Mouse (Mus musculus) testis, postnatal 10 days (tissue): ENCODE measurements around the gene Olfr1342.

Experiments
- DNase-seq: peaks from one replicate; pipeline ENCODE4 v3.0.0; 2021; ENCODE audit warnings: low spot score

The Olfr1342 gene

GRCm38 (mm10) chr4:118692412-118692973 lies at the start of gene Olfr1342:
Gene Olfr1342, minus strand, starts transcription at chr4:118692756.
- peak; percentile 24 for DNase-seq

- no peak for DNase-seq
Measured at GRCm38 (mm10) chr4:118741881-118742280, 49.3 kb upstream of the Olfr1342 start.

- no peak for DNase-seq
Measured at GRCm38 (mm10) chr4:118740988-118741698, 48.6 kb upstream of the Olfr1342 start.

- no peak for DNase-seq
Measured at GRCm38 (mm10) chr4:118739574-118739973, 47.0 kb upstream of the Olfr1342 start.

- DNase-seq = no peak
Measured at GRCm38 (mm10) chr4:118731875-118732274, 39.3 kb upstream of the Olfr1342 start, which contains the start of gene Olfr1339. Gene Olfr1339, plus strand, starts transcription at chr4:118732175.

- peak; percentile 53 for DNase-seq
Measured at GRCm38 (mm10) chr4:118721742-118722483, 29.4 kb upstream of the Olfr1342 start.

- DNase-seq = no peak
Measured at GRCm38 (mm10) chr4:118719838-118720237, 27.3 kb upstream of the Olfr1342 start, which contains the start of gene Olfr1340. Gene Olfr1340, plus strand, starts transcription at chr4:118720138.

- DNase-seq = no peak
Measured at GRCm38 (mm10) chr4:118711656-118712055, 19.1 kb upstream of the Olfr1342 start.

- DNase-seq = peak; percentile 12
Measured at GRCm38 (mm10) chr4:118708086-118708485, 15.5 kb upstream of the Olfr1342 start.

GRCm38 (mm10) chr4:118703223-118703622 lies 10.7 kb upstream of the Olfr1342 start, which contains the start of gene Olfr1341:
Gene Olfr1341, plus strand, starts transcription at chr4:118703523.
- DNase-seq = no peak

GRCm38 (mm10) chr4:118693812-118694211 lies 1.3 kb upstream of the Olfr1342 start:
- peak; percentile 13 for DNase-seq

GRCm38 (mm10) chr4:118687086-118687485 lies 5.5 kb downstream of the Olfr1342 start:
- DNase-seq = no peak

- no peak for DNase-seq
Measured at GRCm38 (mm10) chr4:118658652-118659051, 33.9 kb downstream of the Olfr1342 start, which contains the start of gene Olfr62. Gene Olfr62, plus strand, starts transcription at chr4:118658952.

- peak; percentile 79 for DNase-seq
Measured at GRCm38 (mm10) chr4:118645234-118645633, 47.3 kb downstream of the Olfr1342 start.

GRCm38 (mm10) chr4:118642346-118643190 lies 50.0 kb downstream of the Olfr1342 start:
- peak; percentile 51 for DNase-seq
